Mouse (Mus musculus) adrenal gland, adult 18-20 months (tissue): ENCODE results near the gene Anks6. TPM values are rescaled to one million over a fixed set of nuclear protein-coding genes. Genes with fewer than 3 reads are reported as not detected.
"Not testable (repeated sequence)": the region's sequence is repeated elsewhere in the genome, so short reads cannot be mapped to it uniquely, and the experiment has no call there.

Experiments
- DNase-seq, 2 experiments: peaks; one replicate each; pipeline ENCODE4 v3.0.0; 2021 to 2022; ENCODE audit warnings: low spot score in 2 of 2
- long read RNA-seq, 2 experiments: library from polyadenylated mRNA; stranded (forward); transcript quantifications; one replicate each; pipeline ENCODE4 v2.0.0; 2021
- total RNA-seq, 2 experiments: library from RNA; stranded (reverse); gene quantifications; 1 replicate in 1 of 2; 2 replicates in 1 of 2; pipeline ENCODE4 v1.2.3; 2021

The Anks6 gene
- 1 to 10 TPM; 3.6 to 4.7 TPM for total RNA-seq
- long read RNA-seq, experiment 1, partial matches to known transcripts: 1 of 5 reads
- long read RNA-seq, experiment 1, other reads (novel, unspliced or antisense): 1 of 5 reads
- long read RNA-seq, experiment 2, partial matches to known transcripts: 1 of 7 reads
- long read RNA-seq, experiment 2, other reads (novel, unspliced or antisense): 3 of 7 reads

- DNase-seq: peak; percentile 77 to 79
Measured at GRCm38 (mm10) chr4:47056791-47057509, at the start of gene Anks6. Gene Anks6, minus strand, starts transcription at chr4:47057427.

DNA sequence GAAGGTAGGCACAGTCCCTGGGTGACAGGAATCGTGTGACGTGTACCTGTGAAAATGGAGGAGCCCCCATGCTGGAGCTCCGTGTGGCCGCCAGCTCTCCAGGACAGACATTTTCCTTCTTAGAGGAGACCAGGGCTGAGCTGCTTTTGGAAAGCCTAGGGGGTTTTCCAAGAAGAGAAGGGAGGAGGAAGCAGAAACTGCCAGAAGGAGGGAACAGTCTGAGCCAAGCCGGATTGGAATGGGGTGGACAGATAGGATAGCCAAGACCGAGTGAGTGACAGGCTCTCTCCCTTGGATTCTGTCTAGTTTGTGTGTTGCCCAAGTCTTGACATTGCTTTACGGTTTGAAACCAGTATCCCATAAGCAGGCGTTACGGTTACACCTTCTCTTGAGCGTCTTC, 46.3 kb upstream of the Anks6 start:
- DNase-seq: no peak

- DNase-seq: no peak
Measured at GRCm38 (mm10) chr4:47093647-47094046, 36.4 kb upstream of the Anks6 start.

GRCm38 (mm10) chr4:47093161-47093560, 35.9 kb upstream of the Anks6 start:
- no peak for DNase-seq

- no peak for DNase-seq
Measured at GRCm38 (mm10) chr4:47092387-47093021, 35.3 kb upstream of the Anks6 start.

- DNase-seq: peak in 1 of 2 experiments; percentile 27
Measured at GRCm38 (mm10) chr4:47091493-47092386, 34.5 kb upstream of the Anks6 start, which contains the start of gene Galnt12. Gene Galnt12, plus strand, starts transcription at chr4:47091909.

- no peak for DNase-seq
Measured at GRCm38 (mm10) chr4:47088671-47089070, 31.4 kb upstream of the Anks6 start.

- DNase-seq: no peak
Measured at GRCm38 (mm10) chr4:47083824-47084223, 26.6 kb upstream of the Anks6 start.

DNA sequence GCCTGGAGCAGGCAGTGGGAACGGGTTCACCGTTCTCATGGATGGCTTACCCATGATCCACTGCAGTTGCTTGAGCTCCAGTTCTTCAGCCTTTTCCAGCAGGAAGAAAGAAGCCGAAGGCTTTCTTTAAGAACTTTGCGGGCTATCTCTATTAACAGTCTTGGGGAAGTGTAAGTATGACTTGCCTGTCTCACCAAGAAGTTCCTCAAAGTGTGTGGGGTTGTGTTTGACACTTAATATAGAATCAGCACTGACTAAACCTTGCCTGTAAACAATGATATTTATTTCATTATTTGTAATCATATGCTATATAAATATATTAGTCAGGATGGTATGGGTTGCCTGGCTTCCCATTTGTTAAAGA, 23.4 kb upstream of the Anks6 start:
- DNase-seq: no peak

DNA sequence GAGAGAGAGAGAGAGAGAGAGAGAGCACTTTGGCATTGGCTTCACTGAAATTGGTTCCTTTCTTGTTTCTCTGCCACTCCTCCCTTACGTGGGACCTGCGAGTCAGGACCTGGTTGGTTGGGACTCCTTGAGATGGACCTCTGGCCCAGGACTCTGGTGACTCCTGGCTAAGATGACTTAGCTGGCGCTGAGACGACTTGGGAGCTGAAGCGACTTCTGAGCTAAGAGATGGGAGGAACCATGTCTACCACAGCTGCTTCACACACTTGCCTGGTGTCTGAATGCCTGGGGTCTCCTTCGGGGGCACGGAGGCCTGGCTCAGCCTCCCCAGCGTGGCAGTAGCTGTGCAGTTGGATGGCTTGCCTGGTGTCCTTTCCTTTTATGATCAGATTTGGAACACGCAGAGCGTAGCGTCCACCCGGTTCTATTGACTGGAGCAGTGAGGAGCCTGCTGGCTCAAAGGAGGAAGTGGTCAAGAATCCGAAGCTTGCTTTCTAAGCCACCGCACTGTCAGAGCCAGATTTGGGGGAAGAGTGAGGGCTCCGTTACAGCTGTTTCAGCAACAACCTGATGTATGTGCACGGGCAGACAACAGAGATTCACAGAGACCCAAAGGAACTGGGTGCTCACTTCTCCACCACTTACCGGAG, 22.9 kb upstream of the Anks6 start:
- no peak for DNase-seq

DNA sequence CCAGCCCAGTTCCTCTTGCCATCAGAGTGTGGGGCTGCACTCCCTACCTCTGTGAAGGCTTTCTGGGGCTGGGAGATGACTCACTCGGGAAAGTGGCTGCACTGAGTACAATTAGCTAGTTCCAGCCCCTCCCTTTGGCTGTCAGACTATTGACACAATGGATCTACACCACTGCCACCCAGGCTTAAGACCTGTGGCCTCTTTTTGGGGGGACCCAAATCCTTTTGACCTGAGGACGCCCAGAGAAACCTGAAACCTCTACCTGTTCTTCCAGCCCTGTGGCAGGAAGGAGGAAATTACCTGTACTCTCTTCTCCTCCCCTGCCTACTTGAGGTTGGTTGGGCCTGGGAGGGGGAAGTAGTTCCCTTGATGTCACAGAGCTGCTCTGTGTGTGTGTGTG, 17.8 kb upstream of the Anks6 start:
- no peak for DNase-seq

GRCm38 (mm10) chr4:47060900-47061299, 3.7 kb upstream of the Anks6 start:
- no peak for DNase-seq

- no peak for DNase-seq
Measured at GRCm38 (mm10) chr4:47057510-47058325, 491 bp upstream of the Anks6 start.

- DNase-seq: no peak
Measured at GRCm38 (mm10) chr4:47055570-47056080, 1.6 kb downstream of the Anks6 start.

- DNase-seq: not testable (repeated sequence)
Measured at GRCm38 (mm10) chr4:47055170-47055569, 2.1 kb downstream of the Anks6 start.

- no peak for DNase-seq
Measured at GRCm38 (mm10) chr4:47051905-47052304, 5.3 kb downstream of the Anks6 start.

DNA sequence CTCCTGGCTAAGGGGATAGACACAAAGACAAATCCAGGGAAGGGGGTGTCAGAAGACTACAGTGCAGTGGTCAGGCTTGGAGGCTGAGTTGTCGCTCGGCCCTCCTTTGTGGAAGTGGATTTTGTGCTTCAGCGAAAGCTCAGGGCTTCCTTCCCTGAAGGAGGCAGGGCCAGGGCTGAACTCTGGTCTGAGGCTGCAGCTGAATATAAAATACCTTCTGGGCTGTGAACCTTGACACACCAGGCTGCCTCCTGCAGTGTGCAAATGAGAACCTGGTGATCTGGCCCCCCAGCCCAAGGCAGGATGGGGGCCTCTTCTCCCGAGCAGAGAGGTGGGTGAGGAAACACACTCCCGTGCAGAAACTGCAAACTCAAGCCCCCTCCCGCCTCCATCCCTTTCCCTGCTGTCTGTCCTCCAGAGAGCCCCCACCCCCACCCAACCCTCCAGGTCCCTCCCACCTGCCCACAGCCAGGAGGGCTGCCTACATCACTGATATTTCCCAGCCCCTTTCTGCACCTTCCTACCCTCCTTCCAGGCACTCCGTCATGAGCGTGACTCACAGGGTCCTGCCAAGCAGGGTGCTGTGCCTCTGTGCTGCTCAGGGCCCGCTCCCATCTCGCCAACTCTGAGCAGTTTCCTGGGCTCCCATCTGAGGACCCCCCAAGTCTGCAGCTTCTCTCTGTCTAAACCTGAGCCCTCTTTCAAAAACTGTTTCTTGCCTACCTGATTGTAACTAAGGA, 6.4 kb downstream of the Anks6 start:
- DNase-seq: no peak

- peak; percentile 90 to 92 for DNase-seq
Measured at GRCm38 (mm10) chr4:47050167-47050566, 7.1 kb downstream of the Anks6 start.

DNA sequence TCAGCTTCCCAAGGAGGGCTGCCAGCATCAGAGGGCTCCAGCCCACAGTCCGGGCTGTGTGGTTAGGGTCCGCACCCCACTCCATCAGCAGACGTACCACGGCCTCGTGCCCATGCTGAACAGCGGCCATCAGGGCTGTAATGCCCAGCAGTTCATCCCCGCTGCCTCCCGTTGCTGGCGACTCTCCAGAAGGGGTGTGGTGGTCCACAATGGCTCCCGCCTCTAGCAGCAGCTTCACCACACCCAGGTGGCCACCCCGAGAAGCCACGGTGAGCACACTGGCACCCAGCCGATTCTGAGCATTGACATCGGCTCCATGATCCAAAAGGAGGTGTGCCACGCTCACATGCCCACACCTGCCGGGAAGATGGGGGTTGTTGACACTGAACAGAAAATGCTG, 8.0 kb downstream of the Anks6 start:
- DNase-seq: no peak
